Mouse (Mus musculus): ENCODE data around the gene Supt7l. TPM values are rescaled to one million over a fixed set of nuclear protein-coding genes. Genes with fewer than 3 reads are reported as not detected.
A peak's percentile ranks its signal among the peaks of the same experiment; 100 is the strongest.
"Not testable (repeated sequence)": the region's sequence is repeated elsewhere in the genome, so short reads cannot be mapped to it uniquely, and the experiment has no call there.

The Supt7l gene
- total RNA-seq (2021) = 10 to 100 TPM; 12.1 to 12.5 TPM
- long read RNA-seq, experiment 1, transcript Supt7l-201 (5 exons, 2,693 nt) = major isoform, 18 of 23 reads
- long read RNA-seq, experiment 1, partial matches to known transcripts = 1 of 23 reads
- long read RNA-seq, experiment 1, other reads (novel, unspliced or antisense) = 3 of 23 reads
- long read RNA-seq, experiment 2, transcript Supt7l-201 (5 exons, 2,693 nt) = major isoform, 11 of 14 reads
- long read RNA-seq, experiment 2, partial matches to known transcripts = 2 of 14 reads
- long read RNA-seq, experiment 2, other reads (novel, unspliced or antisense) = 1 of 14 reads

DNA sequence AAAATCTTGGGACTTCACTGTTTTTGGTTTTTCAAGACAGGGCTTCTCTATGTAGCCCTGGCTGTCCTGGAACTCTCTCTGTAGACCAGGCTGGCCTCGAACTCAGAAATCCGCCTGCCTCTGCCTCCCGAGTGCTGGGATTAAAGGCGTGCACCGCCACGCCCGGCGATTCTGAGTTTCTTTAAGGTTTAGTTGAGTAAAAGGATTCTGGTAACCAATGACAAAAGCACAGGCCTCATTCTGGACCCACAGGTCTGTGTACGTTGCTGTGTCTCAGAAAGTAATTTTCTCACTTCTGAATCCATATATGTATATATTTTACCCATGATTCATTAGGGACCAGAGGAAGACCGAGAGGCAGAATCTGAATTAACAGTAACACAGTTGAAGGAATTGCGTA, at the start of gene Supt7l:
Gene Supt7l (minus strand): TSS at position 101 of the 400 bp plus-strand sequence.
- not testable (repeated sequence) for DNase-seq (ENCODE audit: low spot score)

DNA sequence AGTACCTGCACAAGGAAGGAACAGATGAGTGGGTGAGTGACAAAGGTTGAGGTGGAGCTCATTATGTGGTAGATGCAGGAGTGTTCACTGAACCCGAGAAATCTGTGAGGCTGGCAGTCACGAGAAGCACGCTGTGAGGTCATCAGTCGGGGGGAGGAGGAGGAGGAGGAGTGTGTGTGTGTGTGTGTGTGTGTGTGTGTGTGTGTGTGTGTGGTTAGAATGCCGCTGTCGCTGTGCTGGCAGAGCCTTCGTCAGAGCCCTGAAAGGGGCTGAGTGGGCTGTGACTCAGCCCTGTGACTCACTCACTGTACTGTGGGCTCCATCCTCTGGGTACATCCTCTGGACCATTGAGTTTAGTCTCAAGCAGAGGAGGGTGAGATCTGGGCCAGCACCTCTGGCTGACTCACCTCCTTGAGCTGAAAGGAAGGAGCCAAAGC, 49.0 kb upstream of the Supt7l start:
- DNase-seq (ENCODE audit: low spot score) = no peak

DNA sequence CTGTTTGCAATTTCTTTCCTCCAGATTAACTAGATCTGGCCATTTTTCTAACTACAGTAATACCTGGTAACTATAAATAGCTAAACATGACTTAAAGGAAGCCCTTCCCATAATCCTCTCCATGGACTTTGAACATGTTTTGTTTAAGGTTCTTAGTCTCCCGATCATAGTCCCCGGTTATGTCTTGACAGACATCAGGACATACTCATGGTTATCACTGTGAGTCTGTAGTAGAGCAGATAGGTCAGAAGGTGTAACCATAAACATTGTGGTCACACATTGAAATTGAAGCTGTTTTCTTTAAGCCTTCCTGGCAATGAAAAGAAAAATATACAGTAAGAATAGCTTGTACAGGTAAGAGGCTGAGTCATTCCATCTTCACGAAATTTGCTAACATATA, 46.1 kb upstream of the Supt7l start:
- DNase-seq (ENCODE audit: low spot score) = no peak

GRCm38 (mm10) chr5:31571023-31571608, 43.5 kb upstream of the Supt7l start:
- DNase-seq (ENCODE audit: low spot score) = peak; percentile 62

- DNase-seq (ENCODE audit: low spot score) = no peak
Measured at GRCm38 (mm10) chr5:31567951-31568657, 40.5 kb upstream of the Supt7l start.

GRCm38 (mm10) chr5:31566457-31566856, 38.9 kb upstream of the Supt7l start:
- DNase-seq (ENCODE audit: low spot score) = no peak

DNA sequence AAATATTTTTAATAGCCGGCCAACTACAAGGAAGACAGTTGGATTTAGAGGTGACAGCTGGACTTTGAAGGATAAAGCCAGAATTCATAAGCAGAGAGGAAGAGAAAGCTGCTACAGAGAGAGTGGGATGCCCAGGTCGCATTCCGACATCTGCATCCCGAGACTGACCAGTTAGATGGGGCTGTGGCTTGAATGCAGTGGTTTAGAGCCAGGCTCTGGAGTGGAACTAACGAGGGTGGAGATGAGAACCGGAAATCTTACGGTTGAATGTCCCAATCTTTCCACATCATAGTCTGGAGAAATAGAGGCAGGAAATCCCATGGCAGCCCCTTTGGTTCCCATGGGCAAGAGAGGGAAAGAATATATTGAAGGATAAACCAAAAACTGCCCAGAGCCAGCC, 38.4 kb upstream of the Supt7l start:
- peak; percentile 36 for DNase-seq (ENCODE audit: low spot score)

DNA sequence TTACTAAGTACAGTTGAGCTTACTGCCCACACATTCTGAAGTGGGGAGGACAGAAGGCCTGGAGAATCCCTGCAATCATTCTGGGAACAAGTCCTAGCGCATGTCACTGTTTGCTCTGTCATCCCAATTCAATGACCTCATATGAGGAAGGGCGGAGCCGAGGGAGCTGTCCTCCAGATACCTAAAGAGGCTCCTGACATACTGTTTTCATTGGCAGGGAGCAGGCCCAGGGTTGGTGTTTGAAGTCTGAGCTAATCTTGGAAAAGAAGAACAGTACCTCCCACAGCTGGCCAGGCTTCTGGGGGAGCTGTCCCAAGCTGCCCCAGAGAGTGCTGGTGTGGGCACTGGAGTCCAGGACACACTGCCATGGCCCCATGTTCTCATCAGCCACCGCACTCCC, 37.4 kb upstream of the Supt7l start:
- peak; percentile 58 for DNase-seq (ENCODE audit: low spot score)

- no peak for DNase-seq (ENCODE audit: low spot score)
Measured at GRCm38 (mm10) chr5:31563905-31564304, 36.3 kb upstream of the Supt7l start.

GRCm38 (mm10) chr5:31563496-31563895, 35.9 kb upstream of the Supt7l start:
- peak; percentile 83 for DNase-seq (ENCODE audit: low spot score)

GRCm38 (mm10) chr5:31562036-31562666, 34.5 kb upstream of the Supt7l start:
- no peak for DNase-seq (ENCODE audit: low spot score)

- DNase-seq (ENCODE audit: low spot score) = no peak
Measured at GRCm38 (mm10) chr5:31560352-31560751, 32.7 kb upstream of the Supt7l start.

GRCm38 (mm10) chr5:31559401-31559800, 31.8 kb upstream of the Supt7l start:
- DNase-seq (ENCODE audit: low spot score) = no peak

DNA sequence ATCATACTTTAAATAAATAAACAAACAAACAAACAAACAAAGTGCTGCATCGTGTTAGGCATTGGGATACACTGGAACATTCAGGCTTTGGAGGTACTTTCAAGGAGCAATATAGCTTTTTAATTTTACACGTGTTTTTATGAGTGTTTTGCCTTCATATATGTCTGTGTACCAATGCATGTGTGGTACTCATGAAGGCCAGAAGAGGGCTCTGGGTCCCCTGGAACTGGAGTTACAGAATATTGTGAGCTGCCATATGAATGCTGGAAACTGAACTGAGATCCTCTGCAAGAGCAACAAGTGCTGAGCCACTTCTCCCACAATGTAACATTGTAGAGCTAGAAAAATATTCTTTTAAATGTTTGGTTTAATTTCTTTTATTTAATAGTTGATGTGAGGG, 7.6 kb upstream of the Supt7l start:
- DNase-seq (ENCODE audit: low spot score) = no peak

DNA sequence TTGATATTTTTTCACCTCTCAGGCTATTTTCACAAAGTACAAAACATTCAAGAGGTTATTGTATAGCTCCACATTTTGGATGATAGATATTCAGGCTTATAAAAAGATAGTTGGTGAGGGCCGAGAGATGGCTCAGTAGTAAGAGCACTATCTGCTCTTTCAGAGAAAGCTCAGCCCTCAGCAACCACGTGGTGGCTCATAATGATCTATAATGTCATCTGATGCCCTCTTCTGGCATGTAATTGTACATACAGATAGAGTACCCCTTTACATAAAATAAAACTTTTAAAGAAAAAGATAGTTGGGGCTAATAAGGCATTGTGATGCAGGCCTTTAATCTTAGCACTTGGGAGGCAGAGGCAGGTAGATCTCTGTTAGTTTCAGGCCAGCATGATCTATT, 953 bp upstream of the Supt7l start:
- no peak for DNase-seq (ENCODE audit: low spot score)

DNA sequence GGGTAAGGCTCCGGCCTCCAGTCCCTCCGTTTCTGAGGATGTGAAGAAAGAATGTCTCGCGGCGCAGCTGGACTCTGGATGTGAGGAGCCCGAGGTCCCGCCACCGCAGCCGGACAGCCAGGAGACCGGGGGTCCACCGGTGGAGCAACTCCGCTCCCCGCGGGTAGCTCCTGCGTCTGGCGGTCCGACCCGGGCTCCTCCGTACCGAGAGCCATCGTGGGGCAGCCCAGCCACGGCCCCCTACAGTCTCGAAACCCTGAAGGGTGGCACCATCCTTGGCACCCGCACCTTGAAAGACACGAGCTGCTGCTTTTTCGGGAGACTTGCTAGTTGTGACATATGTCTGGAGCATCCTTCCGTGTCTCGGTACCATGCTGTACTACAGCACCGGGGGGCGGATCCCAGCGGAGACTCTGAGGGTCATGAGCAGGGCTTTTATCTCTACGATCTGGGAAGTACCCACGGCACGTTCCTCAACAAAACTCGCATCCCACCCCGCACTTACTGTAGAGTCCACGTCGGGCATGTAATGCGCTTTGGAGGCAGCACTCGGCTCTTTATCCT, 408 bp downstream of the Supt7l start:
- no peak for DNase-seq (ENCODE audit: low spot score)

DNA sequence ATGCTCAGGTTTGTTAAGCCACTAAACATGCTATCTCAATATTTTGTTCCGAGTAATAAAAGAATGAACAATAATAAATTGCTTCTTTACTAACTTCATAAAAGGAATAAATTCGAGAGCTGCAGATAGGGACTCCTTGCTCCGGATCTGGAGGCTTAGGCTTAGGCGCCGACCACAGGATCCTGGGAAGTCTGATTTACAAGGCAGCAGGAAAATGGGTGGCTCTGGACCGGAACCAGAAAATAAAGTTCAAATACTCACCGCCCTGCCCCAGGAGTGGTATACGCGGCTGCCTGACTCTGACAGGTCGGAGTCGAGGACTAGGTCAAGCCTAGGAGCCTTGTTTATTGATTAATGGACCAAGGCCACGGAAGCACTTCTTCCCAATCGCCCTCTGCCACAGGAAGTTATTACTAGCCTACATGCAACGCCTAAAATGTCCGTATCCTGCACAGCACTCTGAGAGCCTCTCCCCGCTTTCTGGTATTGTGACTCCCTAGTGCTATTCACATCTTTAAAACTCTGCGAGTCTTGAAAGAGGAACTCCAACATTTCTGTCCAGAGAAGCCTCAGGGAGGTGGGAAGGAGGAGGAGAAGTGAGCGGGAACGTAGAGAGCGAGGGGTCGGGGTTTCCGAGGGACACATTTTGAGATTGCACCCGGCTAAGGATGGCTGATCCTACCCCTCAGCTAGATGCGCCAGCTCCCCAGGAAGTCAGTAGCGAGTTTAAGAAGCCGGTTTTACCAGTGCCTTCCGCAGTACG, 1.1 kb downstream of the Supt7l start, which contains the start of gene Slc4a1ap:
Gene Slc4a1ap (plus strand): TSS at position 642 of the 763 bp plus-strand sequence.
- peak; percentile 82 for DNase-seq (ENCODE audit: low spot score)

DNA sequence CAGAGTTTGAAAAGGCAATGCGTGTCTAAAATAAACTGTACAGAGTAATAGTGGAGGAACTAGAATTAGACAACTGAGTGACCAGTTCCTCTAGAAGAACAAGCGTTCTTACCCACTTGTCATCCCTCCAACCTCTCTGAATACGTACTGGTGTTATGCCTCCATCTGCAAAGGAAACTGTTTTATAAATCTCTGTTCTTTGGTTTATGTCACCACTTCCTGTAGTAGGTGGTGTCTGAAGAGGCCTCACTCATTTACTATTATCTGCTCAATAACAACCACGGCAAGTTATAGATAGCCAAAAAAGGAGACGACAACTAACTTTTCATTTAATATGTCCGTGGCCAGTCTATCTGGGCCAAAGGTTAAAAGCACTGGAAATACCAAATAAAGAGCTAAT, 7.1 kb downstream of the Supt7l start:
- no peak for DNase-seq (ENCODE audit: low spot score)

DNA sequence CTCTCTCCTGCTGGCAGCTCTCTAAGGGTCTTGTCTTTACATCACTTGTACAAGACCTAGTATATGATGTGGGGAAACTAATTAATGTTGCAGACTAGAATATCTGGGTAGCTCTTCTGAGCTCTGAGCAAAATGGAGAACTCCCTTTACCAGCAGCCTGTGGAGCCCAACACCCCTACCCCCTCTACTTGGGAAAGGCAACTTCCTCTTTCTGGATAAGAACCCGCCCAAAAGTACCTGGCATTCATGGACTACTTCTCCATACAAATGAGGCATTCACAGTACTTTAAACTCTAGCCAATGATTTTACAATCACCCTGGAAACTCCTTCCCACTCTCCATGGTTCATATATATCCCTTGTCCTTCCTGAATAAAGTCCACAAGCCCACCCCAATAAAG, 15.1 kb downstream of the Supt7l start:
- DNase-seq (ENCODE audit: low spot score) = no peak

DNA sequence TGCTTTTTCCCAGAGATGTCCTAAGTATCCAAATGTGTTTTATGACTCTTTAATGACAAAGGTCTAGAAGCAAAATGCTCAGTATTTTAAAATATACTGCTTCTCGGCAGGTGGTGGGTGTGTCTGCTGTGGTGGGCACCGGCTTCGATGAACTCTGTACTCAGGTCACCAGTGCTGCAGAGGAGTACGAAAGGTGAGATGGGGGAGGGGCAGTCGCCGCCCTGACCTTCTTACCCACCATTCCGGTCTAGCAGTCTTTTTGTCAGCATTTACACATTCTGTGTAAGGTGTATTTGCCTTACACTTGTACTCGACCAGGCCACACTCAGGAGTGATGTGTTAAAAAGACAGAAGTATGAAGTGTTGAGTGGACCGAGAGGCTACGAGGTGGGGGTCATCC, 22.8 kb downstream of the Supt7l start:
- no peak for DNase-seq (ENCODE audit: low spot score)

Measured in gastrocnemius, adult 18-20 months (tissue).